Mouse (Mus musculus): ENCODE data around the gene Shld2.
"Not testable (repeated sequence)": the region's sequence is repeated elsewhere in the genome, so short reads cannot be mapped to it uniquely, and the experiment has no call there.

The Shld2 gene

DNA sequence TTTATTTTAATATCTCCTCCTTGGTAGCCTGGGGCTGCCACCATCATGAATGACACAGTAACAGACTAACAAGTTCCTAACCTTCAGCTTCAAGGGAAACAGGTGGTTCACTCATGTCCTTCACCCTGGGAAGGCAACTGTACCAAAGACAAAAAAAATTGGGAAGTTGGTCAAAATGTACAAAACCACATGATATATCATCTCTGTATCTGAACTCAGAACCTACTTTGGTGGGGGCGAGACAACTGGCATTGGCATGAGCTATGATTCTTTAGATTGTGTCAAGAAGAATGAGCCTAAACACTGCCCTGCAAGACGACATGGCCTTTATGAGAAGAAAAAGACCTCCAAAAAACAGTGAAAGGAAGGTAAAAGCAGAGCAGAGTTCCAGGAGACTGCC lies 29.5 kb downstream of the Shld2 start:
- DNase-seq (ENCODE audit: low spot score) = no peak

DNA sequence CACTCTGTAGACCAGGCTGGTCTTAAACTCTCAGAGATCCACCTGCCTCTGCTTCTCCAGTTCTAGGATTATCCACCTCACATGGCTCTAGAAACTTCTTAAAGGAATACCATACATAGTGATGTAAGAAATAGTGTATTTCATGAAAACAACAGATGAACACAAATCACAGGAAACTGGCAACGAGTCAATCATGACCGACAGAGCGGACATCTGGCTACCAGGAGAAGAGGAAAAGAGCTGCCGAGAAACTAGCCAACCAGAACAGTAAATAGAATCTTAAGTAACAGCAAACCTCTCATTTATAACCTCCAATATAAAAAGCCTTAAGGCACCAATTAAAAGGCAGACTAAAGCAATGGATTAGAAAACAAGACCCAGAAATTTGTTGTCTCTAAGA lies 30.6 kb downstream of the Shld2 start:
- DNase-seq (ENCODE audit: low spot score) = no peak

DNA sequence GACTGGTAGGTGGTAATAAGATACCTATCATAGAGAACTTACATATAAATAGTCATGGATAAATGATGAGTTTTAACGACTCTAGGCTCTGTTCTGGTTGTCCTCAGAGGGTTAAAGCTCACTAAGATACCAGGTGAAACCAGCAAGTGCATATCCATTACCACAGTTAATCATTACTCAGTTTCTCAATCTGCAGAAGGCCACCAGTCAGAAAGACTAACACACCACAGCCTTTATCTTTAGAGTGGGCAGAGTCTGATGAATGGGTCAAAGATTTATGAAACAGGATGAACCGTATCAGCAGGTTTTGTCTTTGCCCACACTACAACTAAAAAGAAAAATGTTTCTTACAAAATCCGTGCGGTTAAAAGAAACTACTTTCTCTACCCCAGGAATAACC lies 35.1 kb downstream of the Shld2 start:
- DNase-seq (ENCODE audit: low spot score) = no peak

DNA sequence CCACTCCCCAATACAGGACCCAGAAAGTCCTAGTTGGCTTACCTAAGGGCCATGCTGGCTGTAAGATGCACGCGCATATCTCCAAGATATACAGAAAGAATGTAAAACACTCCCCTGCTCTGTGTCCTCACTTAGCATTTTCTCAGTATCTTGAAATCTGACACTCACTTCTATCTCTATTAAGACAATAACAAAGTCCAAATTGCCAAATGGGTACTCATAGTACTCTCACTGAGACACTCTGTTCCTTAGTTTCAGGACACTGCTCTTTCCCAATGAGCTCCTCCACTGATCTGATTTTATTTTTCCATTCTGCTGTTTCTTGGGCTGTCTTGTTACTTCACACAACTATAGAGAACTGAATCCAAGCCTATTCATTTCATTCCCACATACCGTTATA lies 36.2 kb downstream of the Shld2 start:
- no peak for DNase-seq (ENCODE audit: low spot score)

DNA sequence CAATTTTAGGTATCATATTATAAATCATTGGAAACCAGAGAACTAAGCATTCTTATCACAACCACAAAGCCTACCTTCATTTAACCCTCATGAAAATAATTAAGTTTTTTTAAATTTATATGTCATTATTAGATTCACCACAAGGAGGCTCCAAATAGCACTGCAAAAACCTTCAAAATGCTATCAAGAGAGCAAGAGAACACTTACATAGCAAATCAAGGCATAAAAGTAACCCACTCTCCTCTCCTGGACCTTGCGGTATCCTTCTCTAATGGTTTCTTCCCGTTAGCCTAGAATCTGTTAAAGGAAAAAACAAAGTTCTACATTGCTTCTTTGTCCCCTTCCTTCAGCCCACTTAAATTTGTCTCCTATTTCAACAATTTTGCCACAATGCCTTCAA lies 37.0 kb downstream of the Shld2 start:
- no peak for DNase-seq (ENCODE audit: low spot score)

DNA sequence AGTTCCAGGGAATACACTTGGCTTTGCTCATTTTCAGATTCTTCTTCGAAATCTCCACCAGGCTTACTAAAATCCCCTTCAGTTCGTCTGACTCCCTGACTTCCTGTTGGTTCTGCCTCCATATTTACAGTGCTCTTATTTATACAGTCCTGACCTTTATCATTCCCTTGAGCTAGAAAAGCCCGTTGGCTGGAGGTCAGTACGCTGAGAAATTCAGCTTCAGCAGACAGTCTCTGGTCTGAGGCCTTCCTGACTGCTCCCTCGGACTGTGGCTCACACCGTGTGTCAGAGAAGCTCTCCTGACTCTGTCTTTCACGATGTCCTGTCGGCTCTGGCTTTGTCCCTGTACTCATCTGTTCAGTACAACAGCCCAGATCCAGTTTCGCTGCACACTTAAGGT lies 42.2 kb downstream of the Shld2 start:
- no peak for DNase-seq (ENCODE audit: low spot score)

DNA sequence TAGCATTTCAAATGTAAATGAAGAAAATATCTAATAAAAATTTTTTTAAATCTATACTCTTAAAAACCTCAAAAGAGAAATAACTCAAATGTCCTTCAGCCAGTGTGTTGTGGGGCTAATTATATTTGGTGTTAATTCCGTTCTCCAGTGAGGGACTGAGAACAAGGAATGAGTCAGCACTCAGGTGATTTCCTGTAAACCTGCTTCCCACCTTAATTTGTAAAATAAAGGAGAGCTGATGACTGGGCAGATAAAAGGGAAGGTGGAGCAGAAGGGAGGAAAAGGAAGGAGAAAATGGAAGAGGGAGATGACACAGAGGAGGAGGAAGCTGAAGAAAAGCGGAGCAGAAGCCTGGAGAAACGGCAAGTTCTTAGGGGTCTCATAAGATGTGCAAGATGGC lies 51.8 kb downstream of the Shld2 start:
- not testable (repeated sequence) for DNase-seq (ENCODE audit: low spot score)

DNA sequence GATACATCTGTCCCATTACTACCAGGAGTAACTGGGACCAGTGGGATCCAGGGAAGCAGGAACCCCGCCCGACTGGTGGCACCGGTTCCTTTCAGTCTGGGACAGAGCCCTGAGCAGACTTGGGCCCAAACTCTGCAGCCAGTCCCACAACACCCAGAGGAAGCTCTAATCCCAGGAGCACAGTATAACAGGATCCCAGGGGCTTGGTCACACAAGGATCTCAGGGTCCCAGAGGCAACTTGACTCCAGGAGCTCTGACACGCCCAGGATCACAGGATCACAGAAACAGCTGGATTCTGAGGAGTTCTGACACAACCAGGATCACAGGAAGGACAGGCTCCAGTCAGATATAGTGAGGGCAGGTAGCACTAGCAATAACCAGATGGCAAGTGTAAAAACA lies 57.0 kb downstream of the Shld2 start:
- no peak for DNase-seq (ENCODE audit: low spot score)

DNA sequence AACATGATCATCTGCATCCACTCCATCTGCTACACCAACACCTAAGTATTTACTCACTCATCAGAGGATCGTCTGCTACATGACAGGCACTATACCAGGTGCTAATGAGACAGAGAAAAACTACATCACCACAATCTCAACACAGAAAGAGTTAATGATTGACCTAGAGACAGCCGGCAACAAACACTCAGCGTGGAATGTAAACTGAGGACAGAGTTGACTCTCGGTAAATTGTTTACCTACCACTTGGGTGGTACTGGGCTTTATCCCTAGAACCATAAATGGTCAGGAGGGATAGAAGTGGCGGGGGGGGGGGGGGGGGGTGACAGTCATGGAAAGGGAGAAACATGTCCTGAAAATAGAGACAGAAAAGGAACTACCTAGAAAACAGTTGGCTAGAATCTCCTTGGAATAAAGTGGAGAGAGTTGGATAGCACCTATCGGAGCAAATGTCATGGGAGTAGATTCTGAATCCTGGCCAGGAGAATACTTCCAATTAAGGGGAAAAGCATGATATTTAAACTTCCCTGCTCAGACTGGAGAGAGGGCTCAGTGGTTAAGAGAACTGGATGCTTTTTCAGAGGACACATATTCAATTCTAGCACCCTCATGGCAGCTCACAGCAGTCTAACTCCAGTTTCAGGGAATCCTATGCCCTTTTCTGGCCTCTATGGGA lies 57.7 kb downstream of the Shld2 start:
- no peak for DNase-seq (ENCODE audit: low spot score)

DNA sequence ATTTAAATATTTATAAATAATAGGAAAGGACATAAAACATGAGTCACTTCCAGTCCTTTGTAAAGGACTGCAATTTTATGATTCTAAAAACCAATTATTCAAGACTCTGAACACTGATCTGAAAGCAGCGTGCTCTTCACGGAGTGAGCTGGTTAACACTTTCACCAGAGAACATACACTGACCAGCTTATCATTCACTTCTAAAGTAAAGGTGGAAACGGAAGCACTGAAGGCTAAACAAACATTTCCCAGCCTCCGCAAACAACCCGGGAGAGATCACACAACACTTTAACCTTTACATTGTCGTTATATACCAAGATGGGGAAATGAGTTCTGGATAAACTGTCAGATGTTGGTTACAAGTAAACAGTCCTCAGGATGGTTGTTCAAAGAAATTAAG lies 69.6 kb downstream of the Shld2 start:
- DNase-seq (ENCODE audit: low spot score) = no peak

DNA sequence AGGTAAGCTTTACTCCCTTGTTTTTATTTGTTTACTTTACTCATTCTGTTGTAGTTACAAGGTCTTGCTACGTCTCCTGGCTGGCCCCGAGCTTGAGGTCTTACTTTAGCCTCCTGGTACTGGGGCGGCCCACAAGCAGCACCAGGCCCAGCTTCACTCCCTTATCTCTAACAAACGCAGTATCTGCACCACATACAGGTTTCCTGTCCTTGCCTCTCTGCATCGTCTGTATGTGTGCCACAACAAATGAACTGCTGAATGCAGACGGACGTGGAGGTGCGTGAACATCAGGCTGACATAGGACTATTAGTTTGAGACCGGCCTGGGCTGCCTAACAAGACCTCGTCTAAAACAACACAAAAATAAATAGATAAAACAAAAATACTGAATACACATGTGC lies 70.0 kb downstream of the Shld2 start:
- no peak for DNase-seq (ENCODE audit: low spot score)

DNA sequence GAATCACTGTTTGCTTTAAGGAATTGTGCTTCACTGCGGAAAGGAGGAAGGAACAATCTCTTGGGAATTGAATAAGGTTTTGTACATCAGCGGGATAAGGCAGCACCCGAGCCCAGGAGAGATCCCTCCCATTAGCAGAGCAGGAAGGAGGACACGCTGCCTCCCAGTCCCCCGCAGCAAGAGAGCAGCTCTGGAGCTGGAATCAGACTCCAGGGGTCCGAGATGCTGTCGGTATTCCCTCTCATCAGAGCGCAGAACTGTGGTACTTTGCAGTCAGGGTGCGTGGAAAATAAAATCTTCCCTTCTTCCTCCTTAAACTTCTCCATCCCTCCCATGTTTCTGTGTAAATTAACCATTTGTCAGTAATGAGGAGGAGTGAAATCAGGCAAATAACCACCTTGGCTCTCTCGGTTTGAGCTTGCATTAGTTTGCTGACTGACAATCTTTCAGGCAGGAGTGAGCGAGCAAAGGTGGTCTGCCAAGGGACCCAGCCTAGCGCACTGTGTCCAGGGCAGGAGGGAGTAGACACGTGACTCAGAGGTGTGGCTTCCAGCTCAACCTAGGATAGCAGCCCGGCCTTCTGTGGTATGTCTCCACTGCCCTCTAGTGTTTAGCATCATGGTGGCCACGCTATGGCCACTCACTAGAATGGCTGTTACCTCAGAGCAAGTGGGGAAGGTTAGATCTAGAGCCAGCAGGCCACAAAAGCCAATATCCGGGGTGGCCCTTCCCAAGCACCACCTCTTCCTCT lies 75.5 kb downstream of the Shld2 start:
- DNase-seq (ENCODE audit: low spot score) = peak; percentile 58

DNA sequence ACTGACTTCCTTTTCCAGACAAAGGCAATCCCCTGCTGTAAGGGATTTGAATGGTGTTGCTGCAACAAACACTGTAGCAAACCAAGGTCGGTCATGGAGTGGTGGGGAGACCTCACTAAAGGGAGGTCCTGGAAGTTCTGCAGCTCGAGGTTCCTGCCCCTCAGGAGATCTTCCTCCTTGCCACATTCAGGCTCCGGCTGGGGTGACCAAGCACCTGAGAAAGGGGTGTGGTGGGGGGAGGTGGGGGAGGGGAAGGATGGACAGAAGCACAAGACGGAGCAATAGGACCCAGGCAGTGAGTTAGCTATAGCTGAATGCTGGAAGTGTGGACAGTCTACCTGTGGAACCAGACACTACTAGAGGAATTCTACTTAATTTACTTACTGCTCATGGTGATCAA lies 76.4 kb downstream of the Shld2 start:
- no peak for DNase-seq (ENCODE audit: low spot score)

DNA sequence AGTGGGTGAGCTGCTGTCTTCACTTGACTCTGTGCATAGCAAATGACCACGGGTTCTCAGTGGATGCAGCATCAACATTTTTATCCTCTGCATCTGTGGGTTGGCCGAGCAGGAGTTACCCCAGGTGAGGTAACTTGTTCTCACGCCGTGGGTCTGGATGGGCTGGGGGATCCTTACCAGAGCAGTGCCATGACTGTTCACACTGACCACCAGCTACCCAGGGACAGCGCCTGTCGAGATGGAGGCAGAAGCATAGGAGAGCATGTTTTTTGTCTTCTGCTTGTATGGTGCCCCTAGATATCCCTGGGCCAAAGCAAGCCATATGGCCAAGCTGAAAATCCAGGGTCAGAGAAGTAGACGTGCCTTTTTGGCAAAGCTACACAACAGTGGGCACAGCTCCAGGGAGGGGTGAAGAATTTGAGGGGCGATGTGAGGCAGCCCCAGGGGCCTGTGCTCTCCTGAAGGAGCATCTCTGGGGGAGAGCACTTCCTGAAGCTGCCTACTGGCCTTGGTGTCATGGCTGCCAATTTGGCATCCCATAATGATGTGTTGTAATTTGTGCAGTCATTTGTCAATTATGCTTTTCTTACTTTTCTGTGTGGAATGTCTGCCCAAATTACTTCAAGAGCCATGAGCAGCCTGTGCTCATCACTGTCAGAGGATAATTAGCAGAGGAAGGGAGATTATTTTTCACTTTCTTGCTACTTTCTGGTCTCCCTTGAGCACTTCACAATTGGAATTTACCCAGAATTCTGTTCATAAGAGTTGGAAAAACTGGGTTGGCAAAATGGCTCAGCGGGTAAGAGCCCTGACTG lies 77.2 kb downstream of the Shld2 start:
- DNase-seq (ENCODE audit: low spot score) = no peak

DNA sequence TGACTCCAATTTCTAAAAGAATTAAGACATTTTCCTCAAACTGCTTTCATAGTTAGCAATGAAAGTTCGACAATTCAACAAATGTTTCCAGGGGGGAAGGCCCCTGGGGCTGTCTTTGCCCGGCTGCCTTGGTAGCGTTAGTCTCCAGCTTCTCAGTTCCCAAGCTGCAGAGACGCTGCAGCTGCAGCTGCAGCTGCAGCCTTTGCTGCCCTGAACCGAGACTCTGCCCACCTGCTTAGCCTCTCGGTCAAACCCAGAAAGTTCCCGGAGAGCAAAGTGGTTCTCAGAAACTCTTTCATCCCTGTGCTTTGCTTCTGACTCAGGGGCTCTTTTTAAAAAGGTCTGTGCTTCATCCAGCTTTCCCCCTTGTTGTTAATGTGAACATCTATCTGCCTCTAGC lies 78.0 kb downstream of the Shld2 start:
- DNase-seq (ENCODE audit: low spot score) = no peak

DNA sequence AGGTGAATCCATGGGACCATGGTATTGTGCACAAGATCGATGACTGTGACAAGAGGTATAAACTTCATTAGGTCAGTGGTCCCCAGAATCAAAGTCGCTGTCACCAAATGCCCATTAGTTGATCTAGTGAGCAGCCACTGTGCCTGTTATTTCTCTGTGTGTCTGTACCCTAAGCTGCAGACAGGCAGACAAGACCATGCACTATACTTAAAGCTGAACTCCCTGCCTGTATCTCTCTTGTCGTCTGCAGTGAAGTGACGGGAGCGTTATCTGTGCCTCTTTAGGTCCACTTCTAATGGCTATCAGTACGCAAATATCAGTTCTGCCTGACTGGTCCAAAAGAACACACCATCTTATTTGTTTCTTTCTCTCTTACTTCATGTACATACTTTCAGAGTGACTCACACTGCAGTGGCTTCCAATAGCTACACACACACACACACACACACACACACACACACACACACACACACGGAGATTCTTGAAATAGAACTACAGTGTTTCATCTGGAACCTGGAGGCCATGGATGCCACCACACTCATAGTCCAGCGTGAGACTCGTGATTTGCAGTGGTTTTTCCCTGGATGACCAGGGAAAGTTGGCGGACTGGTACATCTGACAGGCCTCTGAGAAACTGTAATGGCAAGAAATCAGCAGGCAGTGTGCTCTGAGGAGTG lies 81.3 kb downstream of the Shld2 start:
- DNase-seq (ENCODE audit: low spot score) = no peak

DNA sequence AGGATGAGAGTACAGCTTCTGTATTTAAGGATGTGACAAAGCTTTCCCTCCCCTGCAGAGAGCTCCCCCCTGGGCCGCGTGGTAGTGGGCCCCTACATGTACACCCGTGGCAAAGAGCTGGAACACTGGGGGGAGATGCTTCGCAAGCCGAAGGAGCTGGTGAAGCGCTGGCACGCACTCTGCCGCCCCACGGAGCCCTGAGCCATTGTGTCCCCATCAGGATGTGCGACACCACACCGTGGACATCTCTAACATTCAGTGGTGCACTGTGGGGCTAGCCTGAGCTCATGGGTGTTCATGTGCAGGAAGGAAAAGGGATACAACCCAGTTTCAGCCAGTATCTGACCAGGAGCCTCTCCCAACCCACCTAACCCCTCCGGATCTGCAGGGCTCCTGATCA lies 82.3 kb downstream of the Shld2 start:
- no peak for DNase-seq (ENCODE audit: low spot score)

DNA sequence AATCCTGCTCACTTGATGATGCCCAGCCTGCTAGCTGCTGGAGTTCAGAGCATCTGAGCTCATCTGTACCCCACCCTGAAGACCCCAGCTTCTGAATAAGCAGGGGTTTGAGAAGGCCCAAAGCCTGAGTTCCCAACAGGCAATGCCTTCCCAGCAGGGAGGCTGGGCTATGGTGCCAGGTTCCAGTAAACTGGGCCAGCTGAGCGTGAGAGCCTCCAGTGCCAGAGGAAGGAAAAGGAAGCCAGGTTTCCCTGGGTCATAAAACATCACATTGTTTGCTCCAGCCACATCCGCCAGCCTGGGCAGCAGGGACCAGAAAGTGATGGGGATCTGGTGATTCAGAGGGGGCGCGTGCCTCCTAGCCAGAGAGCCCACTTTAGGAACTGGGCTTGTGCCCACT lies 83.7 kb downstream of the Shld2 start:
- no peak for DNase-seq (ENCODE audit: low spot score)

DNA sequence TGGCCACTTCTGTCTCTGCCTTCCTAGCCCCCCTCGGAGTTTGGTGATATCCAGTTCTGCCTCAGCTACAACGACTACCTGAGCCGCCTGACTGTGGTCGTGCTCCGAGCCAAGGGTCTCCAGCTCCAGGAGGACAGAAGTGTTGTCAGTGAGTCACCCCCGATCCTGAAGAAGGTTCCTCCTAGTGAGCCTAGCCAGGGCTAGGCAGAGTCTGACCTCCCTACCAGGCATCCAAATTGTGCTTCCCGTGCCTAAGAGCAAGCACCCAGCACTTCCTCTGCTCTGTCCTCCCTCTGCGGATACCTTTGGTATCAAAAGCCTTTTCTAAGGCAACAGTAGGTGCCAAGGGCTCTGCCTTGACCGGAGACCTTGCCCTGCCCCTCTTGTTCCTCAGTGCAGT lies 84.3 kb downstream of the Shld2 start:
- DNase-seq (ENCODE audit: low spot score) = no peak

DNA sequence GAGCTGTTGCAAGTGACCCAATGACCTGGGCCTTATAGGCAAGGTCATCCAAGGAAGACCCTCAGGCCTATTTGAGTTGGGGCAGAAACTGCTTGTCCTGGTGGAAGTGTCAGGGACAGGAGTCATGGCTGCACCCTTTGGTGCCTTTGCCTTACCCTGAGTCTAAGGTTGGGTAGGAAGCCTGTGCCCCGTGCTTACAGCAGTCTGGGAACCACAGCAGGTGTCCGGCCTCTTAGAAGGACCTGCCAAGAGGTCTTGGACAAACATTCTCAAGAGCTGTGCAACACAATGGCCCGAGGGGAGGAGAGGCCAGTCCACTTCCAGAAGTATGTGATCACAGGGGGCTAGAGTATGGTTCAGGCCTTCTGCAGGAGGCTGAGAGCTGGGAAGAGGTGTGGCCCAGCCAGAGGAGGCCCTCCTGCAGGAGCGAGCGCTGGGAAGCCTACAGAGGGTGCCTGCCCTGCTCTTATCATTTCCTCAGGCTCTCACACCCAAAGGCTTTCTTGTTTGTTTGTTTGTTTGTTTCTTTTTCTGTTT lies 86.9 kb downstream of the Shld2 start:
- no peak for DNase-seq (ENCODE audit: low spot score)

DNA sequence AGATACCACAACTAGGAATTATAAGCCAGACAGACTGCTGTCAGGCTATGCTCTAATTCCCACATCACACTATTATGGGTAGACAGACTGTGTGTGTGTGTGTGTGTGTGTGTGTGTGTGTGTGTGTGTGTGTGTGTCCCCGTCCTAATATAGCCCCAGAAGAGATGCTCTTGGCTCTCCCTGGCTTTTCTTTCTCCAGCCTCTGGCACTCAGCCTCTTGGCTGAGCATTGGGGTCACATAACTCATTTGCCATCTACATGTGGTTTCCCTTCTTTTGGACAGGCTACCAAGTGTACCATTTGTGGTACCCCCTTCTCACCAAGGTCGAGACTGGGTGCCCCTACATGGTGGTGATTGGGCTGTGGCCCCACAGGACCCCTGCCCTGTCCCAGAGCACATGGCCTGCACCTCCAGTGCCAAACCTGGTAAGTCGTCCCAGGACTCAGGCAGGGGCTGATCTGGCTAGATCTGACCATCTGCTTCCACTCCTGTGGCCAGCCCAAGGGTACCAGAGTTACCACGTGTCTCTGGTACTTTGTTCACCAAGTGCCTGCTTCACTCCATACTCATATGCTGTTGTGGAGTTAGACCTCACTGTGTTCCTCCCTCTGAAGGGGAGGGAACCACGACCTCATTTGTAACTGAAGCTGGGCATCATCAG lies 88.7 kb downstream of the Shld2 start:
- DNase-seq (ENCODE audit: low spot score) = no peak

DNA sequence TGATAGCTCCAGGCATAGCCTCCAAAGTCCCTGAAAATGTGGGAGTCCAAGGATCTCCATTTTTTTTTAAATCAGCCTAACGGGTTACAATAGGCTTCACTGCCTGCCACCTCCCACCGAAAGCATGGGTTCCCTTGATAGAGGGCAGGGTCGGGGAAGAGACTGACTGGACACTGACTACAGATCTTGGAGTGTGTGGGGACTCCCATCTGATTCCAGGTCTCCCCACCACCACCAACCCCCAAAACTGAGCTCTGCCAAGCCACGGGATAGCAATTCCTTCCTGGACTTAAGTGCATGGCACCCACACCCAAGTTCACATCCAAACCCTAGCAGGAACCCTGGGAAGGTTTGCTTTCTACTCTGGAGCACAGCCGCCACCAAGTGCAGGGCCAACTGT lies 89.9 kb downstream of the Shld2 start:
- DNase-seq (ENCODE audit: low spot score) = no peak

All from testis, postnatal 14 days (tissue).